Mouse (Mus musculus): ENCODE data around the gene Olfr1352. TPM values are rescaled to one million over a fixed set of nuclear protein-coding genes. Genes with fewer than 3 reads are reported as not detected.
"Not testable (repeated sequence)": the region's sequence is repeated elsewhere in the genome, so short reads cannot be mapped to it uniquely, and the experiment has no call there.

The Olfr1352 gene
- not detected in 2 replicates for polyA plus RNA-seq (2014; fragmentation: Nextera tagmentation; extraction: Ambion mirVana)

GRCm38 (mm10) chr10:78980750-78981149 is at the start of gene Olfr1352:
Gene Olfr1352 (plus strand): TSS chr10:78981050.
- Histone ChIP-seq H3K27me3 (ENCODE audit: control insufficient read depth, insufficient read depth, low read length) (no peaks in the 10 kb centered on the region), H3K36me3 (ENCODE audit: control insufficient read depth, insufficient read depth, low read length) (no peaks in the 10 kb centered on the region), H3K4me1 (ENCODE audit: control insufficient read depth, insufficient read depth, low read length) (no peaks in the 10 kb centered on the region), H3K27ac (ENCODE audit: low read depth, low read length) (no peak within 1 kb of the TSS), H3K9me3 (ENCODE audit: control insufficient read depth, low read length) (no peaks in the 10 kb centered on the region), H3K4me3 (ENCODE audit: low read length) (no peak within 1 kb of the TSS), H3K9ac (ENCODE audit: low read depth, low read length) (no peak within 1 kb of the TSS), H3K4me2 (replicated peaks; ENCODE audit: low read depth, low read length) (no peak within 1 kb of the TSS)
- no peak for ATAC-seq (ENCODE audit: low FRiP score, low TSS enrichment)

DNA sequence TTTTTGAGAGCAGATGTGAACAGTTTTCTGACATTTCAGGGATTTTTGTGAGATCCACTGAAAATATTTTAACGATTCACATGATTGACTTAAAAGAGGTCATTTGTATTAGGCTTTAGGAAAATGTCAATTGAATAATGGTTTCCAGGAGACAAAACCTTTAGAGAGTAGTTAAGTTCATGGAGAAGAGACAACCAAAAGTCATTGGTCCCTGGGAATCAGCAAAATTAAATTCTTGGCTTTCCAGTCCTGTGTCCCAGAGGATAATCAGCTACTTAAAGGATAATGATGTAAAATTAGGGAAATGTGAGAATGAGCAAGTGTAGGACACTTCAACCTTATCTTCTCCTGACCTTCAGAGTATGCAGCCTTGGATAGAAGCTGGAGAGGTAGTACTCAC is 30.5 kb upstream of the Olfr1352 start, which contains the start of gene Olfr8:
Gene Olfr8 (plus strand): TSS at position 301 of the 400 bp plus-strand sequence.
- not testable (repeated sequence) for H3K9ac ChIP-seq (ENCODE audit: low read depth, low read length); H3K4me1 ChIP-seq (ENCODE audit: control insufficient read depth, insufficient read depth, low read length); H3K36me3 ChIP-seq (ENCODE audit: control insufficient read depth, insufficient read depth, low read length); H3K27me3 ChIP-seq (ENCODE audit: control insufficient read depth, insufficient read depth, low read length); H3K9me3 ChIP-seq (ENCODE audit: control insufficient read depth, low read length); H3K4me2 ChIP-seq (replicated peaks; ENCODE audit: low read depth, low read length); H3K27ac ChIP-seq (ENCODE audit: low read depth, low read length); H3K4me3 ChIP-seq (ENCODE audit: low read length); ATAC-seq (ENCODE audit: low FRiP score, low TSS enrichment)
- WGBS = 95% methylated on average over 1 of the region's 1 CpGs

- H3K27me3 ChIP-seq (ENCODE audit: control insufficient read depth, insufficient read depth, low read length); H3K9me3 ChIP-seq (ENCODE audit: control insufficient read depth, low read length): not testable (repeated sequence)
These were observed 17.8 kb upstream of the Olfr1352 start, which contains the start of gene Olfr1353 for GRCm38 (mm10) chr10:78963009-78963408. Gene Olfr1353 (plus strand): TSS chr10:78963309.

DNA sequence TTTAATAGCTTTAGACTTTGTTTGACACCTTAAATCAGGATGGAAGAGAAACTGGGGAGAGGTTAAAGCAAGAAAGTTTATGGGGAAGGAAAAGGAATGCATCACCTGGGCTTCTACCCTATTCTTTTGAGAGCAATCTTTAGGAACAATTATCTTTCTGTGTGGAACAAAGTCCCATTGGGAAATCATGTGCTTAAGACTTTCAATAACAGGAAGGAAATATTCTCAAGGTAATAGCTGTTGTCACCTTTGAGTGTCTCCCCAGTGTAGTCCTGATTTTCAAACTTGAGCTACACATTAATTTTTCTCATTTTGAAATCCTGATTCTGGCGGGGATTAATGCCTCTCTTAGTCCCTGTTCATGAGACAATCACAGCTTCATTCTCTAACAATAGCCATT is 31.3 kb downstream of the Olfr1352 start, which contains the start of gene Olfr1351:
Gene Olfr1351 (plus strand): TSS at position 301 of the 400 bp plus-strand sequence.
- Histone ChIP-seq H3K9me3 (ENCODE audit: control insufficient read depth, low read length) (no peaks in the 10 kb centered on the region), H3K27ac (ENCODE audit: low read depth, low read length) (no peak within 1 kb of the TSS), H3K9ac (ENCODE audit: low read depth, low read length) (no peak within 1 kb of the TSS), H3K27me3 (ENCODE audit: control insufficient read depth, insufficient read depth, low read length) (no peaks in the 10 kb centered on the region), H3K4me2 (replicated peaks; ENCODE audit: low read depth, low read length) (no peak within 1 kb of the TSS), H3K36me3 (ENCODE audit: control insufficient read depth, insufficient read depth, low read length) (no peaks in the 10 kb centered on the region), H3K4me3 (ENCODE audit: low read length) (no peak within 1 kb of the TSS), H3K4me1 (ENCODE audit: control insufficient read depth, insufficient read depth, low read length) (no peaks in the 10 kb centered on the region)
- 69% methylated on average over 1 of the region's 1 CpGs for WGBS
- no peak for ATAC-seq (ENCODE audit: low FRiP score, low TSS enrichment)

More at GRCm38 (mm10) chr10:78963009-78963408, 17.8 kb upstream of the Olfr1352 start, which contains the start of gene Olfr1353:
- not testable (repeated sequence) for H3K36me3 ChIP-seq (ENCODE audit: control insufficient read depth, insufficient read depth, low read length); H3K4me3 ChIP-seq (ENCODE audit: low read length); H3K9ac ChIP-seq (ENCODE audit: low read depth, low read length); H3K4me1 ChIP-seq (ENCODE audit: control insufficient read depth, insufficient read depth, low read length); H3K4me2 ChIP-seq (replicated peaks; ENCODE audit: low read depth, low read length); ATAC-seq (ENCODE audit: low FRiP score, low TSS enrichment); H3K27ac ChIP-seq (ENCODE audit: low read depth, low read length)

- Histone ChIP-seq H3K9ac (ENCODE audit: low read depth, low read length) (no peak within 1 kb of the TSS), H3K27me3 (ENCODE audit: control insufficient read depth, insufficient read depth, low read length) (no peaks in the 10 kb centered on the region), H3K4me3 (ENCODE audit: low read length) (no peak within 1 kb of the TSS), H3K4me2 (replicated peaks; ENCODE audit: low read depth, low read length) (no peak within 1 kb of the TSS), H3K36me3 (ENCODE audit: control insufficient read depth, insufficient read depth, low read length) (no peaks in the 10 kb centered on the region), H3K4me1 (ENCODE audit: control insufficient read depth, insufficient read depth, low read length) (no peaks in the 10 kb centered on the region), H3K27ac (ENCODE audit: low read depth, low read length) (no peak within 1 kb of the TSS), H3K9me3 (ENCODE audit: control insufficient read depth, low read length) (no peaks in the 10 kb centered on the region)
- no peak for ATAC-seq (ENCODE audit: low FRiP score, low TSS enrichment)
These were observed 47.6 kb downstream of the Olfr1352 start, which contains the start of gene Olfr57 for GRCm38 (mm10) chr10:79028441-79028840. Gene Olfr57 (plus strand): TSS chr10:79028741.

Other genes starting within 250 kb of the Olfr1352 start
- not detected in 2 replicates for gene Ccdc105, start 228.0 kb upstream of the Olfr1352 start, polyA plus RNA-seq (2014; fragmentation: Nextera tagmentation; extraction: Ambion mirVana)
- gene Slc1a6, start 200.6 kb upstream of the Olfr1352 start, polyA plus RNA-seq (2014; fragmentation: Nextera tagmentation; extraction: Ambion mirVana) = 0.27 and 0.84 TPM in 2 replicates
- not detected in 2 replicates for gene Olfr1356, start 128.9 kb upstream of the Olfr1352 start, polyA plus RNA-seq (2014; fragmentation: Nextera tagmentation; extraction: Ambion mirVana)
- gene Olfr1355, start 105.5 kb upstream of the Olfr1352 start, polyA plus RNA-seq (2014; fragmentation: Nextera tagmentation; extraction: Ambion mirVana) = not detected in 2 replicates
- not detected in 2 replicates for gene Olfr1354, start 67.9 kb upstream of the Olfr1352 start, polyA plus RNA-seq (2014; fragmentation: Nextera tagmentation; extraction: Ambion mirVana)
- gene Olfr8, start 30.4 kb upstream of the Olfr1352 start, polyA plus RNA-seq (2014; fragmentation: Nextera tagmentation; extraction: Ambion mirVana) = not detected in 2 replicates
- gene Olfr1353, start 17.7 kb upstream of the Olfr1352 start, polyA plus RNA-seq (2014; fragmentation: Nextera tagmentation; extraction: Ambion mirVana) = not detected in 2 replicates
- not detected in 2 replicates for gene Olfr1351, start 31.4 kb downstream of the Olfr1352 start, polyA plus RNA-seq (2014; fragmentation: Nextera tagmentation; extraction: Ambion mirVana)
- 0.27 TPM in 1 of 2 replicates, not detected in the other for gene Olfr57, start 47.7 kb downstream of the Olfr1352 start, polyA plus RNA-seq (2014; fragmentation: Nextera tagmentation; extraction: Ambion mirVana)
- 15.7 and 30.3 TPM in 2 replicates for gene 2610008E11Rik, start 116.5 kb downstream of the Olfr1352 start, polyA plus RNA-seq (2014; fragmentation: Nextera tagmentation; extraction: Ambion mirVana)
- not detected in 2 replicates for gene Vmn2r80, start 167.7 kb downstream of the Olfr1352 start, polyA plus RNA-seq (2014; fragmentation: Nextera tagmentation; extraction: Ambion mirVana)

All from kidney, embryonic 14.5 days (tissue).